Mouse (Mus musculus) CH12.LX (cell line): ENCODE measurements around the gene Olfr746. TPM values are rescaled to one million over a fixed set of nuclear protein-coding genes. Genes with fewer than 3 reads are reported as not detected.

Source experiments
- DNase-seq: peaks from one replicate; pipeline ENCODE4 v3.0.0-alpha.2; 2013; ENCODE audit errors: extremely low read depth
- H3K27ac ChIP-seq: 2 replicates; pipeline ENCODE4 v1.5.1; 2012; ENCODE audit warnings: low read depth, mild to moderate bottlenecking, control low read depth, moderate library complexity; ENCODE audit not compliant: insufficient read depth
- H3K27me3 ChIP-seq: replicated peaks from 2 replicates; pipeline ENCODE3; 2012; ENCODE audit warnings: inconsistent platforms
- H3K36me3 ChIP-seq, 2 experiments: replicated peaks in 1 of 2; 2 replicates each; pipeline versions ENCODE3 to v1.6.1; 2012; ENCODE audit warnings: inconsistent platforms in 1 of 2, low read length in 1 of 2, mild to moderate bottlenecking in 1 of 2, mixed read lengths in 1 of 2, moderate library complexity in 1 of 2; ENCODE audit not compliant: control insufficient read depth in 1 of 2, insufficient read depth in 1 of 2
- H3K4me1 ChIP-seq, 2 experiments: 2 replicates each; pipeline ENCODE4 v1.6.1; 2012; ENCODE audit warnings: inconsistent platforms in 1 of 2, moderate library complexity in 1 of 2; ENCODE audit not compliant: insufficient read depth in 2 of 2, control insufficient read depth in 1 of 2
- H3K4me2 ChIP-seq: 2 replicates; pipeline ENCODE4 v1.6.1; 2012; ENCODE audit warnings: low read depth, mild to moderate bottlenecking, control low read depth; ENCODE audit not compliant: poor library complexity, insufficient read depth, severe bottlenecking
- H3K4me3 ChIP-seq, 3 experiments: fragments of 150-350 bp in 1 of 3; sonication (generic) in 1 of 3; replicated peaks in 1 of 3; 2 replicates each; pipeline versions ENCODE3 to v1.5.1; 2011 to 2012; ENCODE audit warnings: low read depth in 2 of 3, low read length in 2 of 3, mild to moderate bottlenecking in 2 of 3, moderate library complexity in 2 of 3, control low read depth in 1 of 3, improper control_type of control experiment in 1 of 3, inconsistent platforms in 1 of 3, mixed read lengths in 1 of 3; ENCODE audit not compliant: poor library complexity in 1 of 3
- H3K79me2 ChIP-seq: replicated peaks from 2 replicates; pipeline ENCODE4 v1.6.1; 2012; ENCODE audit warnings: mild to moderate bottlenecking, moderate library complexity; ENCODE audit not compliant: control insufficient read depth, poor library complexity, insufficient read depth, severe bottlenecking; ENCODE audit errors: extremely low read depth
- H3K9ac ChIP-seq: 2 replicates; pipeline ENCODE4 v1.6.1; 2012; ENCODE audit warnings: low read depth, mild to moderate bottlenecking, control low read depth, moderate library complexity; ENCODE audit not compliant: insufficient read depth
- H3K9me3 ChIP-seq: replicated peaks from 2 replicates; pipeline ENCODE3; 2012; ENCODE audit warnings: low read length, inconsistent platforms, mixed read lengths
- BHLHE40 ChIP-seq: IDR thresholded peaks from 2 replicates; pipeline ENCODE4 v1.6.1; 2011; ENCODE audit warnings: mild to moderate bottlenecking, low read depth, low read length, improper control_type of control experiment
- CHD1 ChIP-seq: IDR thresholded peaks from 2 replicates; pipeline ENCODE4 v1.6.1; 2012; ENCODE audit warnings: low read depth, low read length, improper control_type of control experiment, inconsistent platforms
- CTCF ChIP-seq, 2 experiments: IDR thresholded peaks in 1 of 2; conservative IDR thresholded peaks in 1 of 2; 2 replicates each; pipeline ENCODE4 v1.5.1; 2011 to 2012; ENCODE audit warnings: low read depth in 2 of 2, low read length in 2 of 2, improper control_type of control experiment in 1 of 2, inconsistent platforms in 1 of 2, mild to moderate bottlenecking in 1 of 2, moderate library complexity in 1 of 2
- ELF1 ChIP-seq: IDR thresholded peaks from 2 replicates; pipeline ENCODE4 v1.6.1; 2014; ENCODE audit warnings: low read depth, mild to moderate bottlenecking, inconsistent platforms, low read length, improper control_type of control experiment
- ETS1 ChIP-seq: conservative IDR thresholded peaks from 2 replicates; pipeline ENCODE4 v1.6.1; 2012; ENCODE audit warnings: low read depth, mild to moderate bottlenecking, inconsistent platforms, low read length, improper control_type of control experiment, moderate library complexity
- JUND ChIP-seq: conservative IDR thresholded peaks from 2 replicates; pipeline ENCODE4 v1.6.1; 2011; ENCODE audit warnings: low read depth, low read length, improper control_type of control experiment
- KAT2A ChIP-seq: IDR thresholded peaks from 2 replicates; pipeline ENCODE4 v1.6.1; 2012; ENCODE audit warnings: low read length, improper control_type of control experiment, inconsistent platforms; ENCODE audit not compliant: insufficient replicate concordance
- MAFK ChIP-seq: IDR thresholded peaks from 2 replicates; pipeline ENCODE4 v1.6.1; 2011; ENCODE audit warnings: low read length, improper control_type of control experiment; ENCODE audit not compliant: insufficient replicate concordance
- MAZ ChIP-seq: IDR thresholded peaks from 2 replicates; pipeline ENCODE4 v1.6.1; 2012; ENCODE audit warnings: low read depth, mild to moderate bottlenecking, inconsistent platforms, low read length, improper control_type of control experiment, moderate library complexity
- PAX5 ChIP-seq: IDR thresholded peaks from 2 replicates; pipeline ENCODE4 v1.6.1; 2012; ENCODE audit warnings: low read length, inconsistent platforms, mixed read lengths
- POLR2A ChIP-seq: IDR thresholded peaks from 2 replicates; pipeline ENCODE4 v1.6.1; 2011; ENCODE audit warnings: low read depth, mild to moderate bottlenecking, improper control_type of control experiment, low read length
- POLR2AphosphoS2 ChIP-seq: IDR thresholded peaks from 2 replicates; pipeline ENCODE4 v1.6.1; 2011; ENCODE audit warnings: low read depth, low read length, improper control_type of control experiment
- RAD21 ChIP-seq: IDR thresholded peaks from 2 replicates; pipeline ENCODE4 v1.6.1; 2011; ENCODE audit warnings: low read depth, mild to moderate bottlenecking, low read length, improper control_type of control experiment, moderate library complexity
- RCOR1 ChIP-seq: conservative IDR thresholded peaks from 2 replicates; pipeline ENCODE4 v1.6.1; 2012; ENCODE audit warnings: low read depth, mild to moderate bottlenecking, inconsistent platforms, low read length, improper control_type of control experiment
- SMC3 ChIP-seq: IDR thresholded peaks from 2 replicates; pipeline ENCODE4 v1.6.1; 2011; ENCODE audit warnings: low read depth, low read length, improper control_type of control experiment
- TCF12 ChIP-seq: IDR thresholded peaks from 2 replicates; pipeline ENCODE4 v1.6.1; 2014; ENCODE audit warnings: low read depth, mild to moderate bottlenecking, inconsistent platforms, low read length, improper control_type of control experiment
- USF2 ChIP-seq: conservative IDR thresholded peaks from 2 replicates; pipeline ENCODE4 v1.6.1; 2011; ENCODE audit warnings: low read depth, low read length, improper control_type of control experiment
- ZKSCAN1 ChIP-seq: IDR thresholded peaks from 2 replicates; pipeline ENCODE4 v1.6.1; 2012; ENCODE audit warnings: low read depth, inconsistent platforms, low read length, improper control_type of control experiment, borderline replicate concordance
- ZNF384 ChIP-seq: IDR thresholded peaks from 2 replicates; pipeline ENCODE4 v1.6.1; 2012; ENCODE audit warnings: low read depth, low read length, improper control_type of control experiment, inconsistent platforms
- dilution Hi-C: fragments of 300-500 bp; cut with MboI; formaldehyde crosslinking; loops from 2 replicates; pipeline ENCODE4 v1.14.3; 2020; ENCODE audit warnings: low sequenced_read_pairs; ENCODE audit not compliant: extremely low pct_unique_long_range_greater_than_20kb, extremely low pct_ligation_motif_present
- in situ Hi-C: fragments of 300-500 bp; cut with MboI; formaldehyde crosslinking; loops from 3 replicates; pipeline ENCODE4 v1.14.3; 2019; ENCODE audit warnings: low sequenced_read_pairs, low pct_ligation_motif_present, low pct_unique_long_range_greater_than_20kb, mixed read lengths
- polyA plus RNA-seq: library from polyadenylated mRNA; unstranded; fragments of >175 nt; gene quantifications from 2 replicates; pipeline ENCODE4 v1.2.1, GENCODE M21; 2012; ENCODE audit warnings: low read depth; ENCODE audit not compliant: insufficient read length
- total RNA-seq, 2 experiments: library from RNA; depleted of rRNA; stranded (reverse); fragments of 300-350 nt in 1 of 2; fragments of >200 nt in 1 of 2; gene quantifications; 2 replicates each; pipeline ENCODE4 v1.2.3; 2012 to 2014

Gene Olfr746
- total and polyA plus RNA-seq, 3 experiments: not detected

GRCm38 (mm10) chr14:50693106-50693505, 46.2 kb downstream of the Olfr746 start, which contains the start of gene Olfr747:
Olfr747 (minus strand) TSS chr14:50693206.
- in situ Hi-C loops: no loop called here
- H3K27me3 ChIP-seq: peaks cover 45% of the 10 kb centered on the region
- dilution Hi-C loops: no loop called here
- H3K4me2 ChIP-seq: no peak within 1 kb of the TSS
- no peaks in the 10 kb centered on the region for H3K36me3 ChIP-seq
- no peak within 1 kb of the TSS for H3K27ac ChIP-seq
- no peaks in the 10 kb centered on the region for H3K79me2 ChIP-seq
- H3K4me3 ChIP-seq: no peak within 1 kb of the TSS
- no peaks in the 10 kb centered on the region for H3K4me1 ChIP-seq
- TF ChIP-seq ELF1 (no peak), RAD21 (no peak), USF2 (no peak), JUND (no peak), CTCF (conservative IDR thresholded peaks at IDR 0.05 in 1 of 2, IDR thresholded peaks at IDR 0.05 in 1 of 2; ENCODE audit: low read depth in 2 of 2, low read length in 2 of 2) (no peak), BHLHE40 (no peak), ZNF384 (no peak), ZKSCAN1 (no peak), PAX5 (no peak), KAT2A (no peak), RCOR1 (no peak), POLR2A (no peak), MAZ (no peak), TCF12 (no peak), MAFK (no peak), ETS1 (no peak), SMC3 (no peak), CHD1 (no peak), POLR2AphosphoS2 (no peak)
- TF ChIP-seq, all 38 proteins: peak for 0
- Histone ChIP-seq H3K9me3 (no peaks in the 10 kb centered on the region), H3K9ac (no peak within 1 kb of the TSS)
- no peak for DNase-seq

Other genes with a start within 250 kb of the Olfr746 start
- not detected in 2 replicates for gene Olfr738, start 239.5 kb upstream of the Olfr746 start, total RNA-seq (2012; rRNA removed)
- gene Olfr738, start 239.5 kb upstream of the Olfr746 start, total RNA-seq (2014; rRNA removed): not detected in 2 replicates
- not detected in 2 replicates for gene Olfr738, start 239.5 kb upstream of the Olfr746 start, polyA plus RNA-seq
- not detected in 2 replicates for gene Olfr739, start 228.5 kb upstream of the Olfr746 start, total RNA-seq (2012; rRNA removed)
- not detected in 2 replicates for gene Olfr739, start 228.5 kb upstream of the Olfr746 start, total RNA-seq (2014; rRNA removed)
- not detected in 2 replicates for gene Olfr739, start 228.5 kb upstream of the Olfr746 start, polyA plus RNA-seq
- gene Olfr740, start 201.5 kb upstream of the Olfr746 start, total RNA-seq (2012; rRNA removed): not detected in 2 replicates
- gene Olfr740, start 201.5 kb upstream of the Olfr746 start, total RNA-seq (2014; rRNA removed): not detected in 2 replicates
- gene Olfr740, start 201.5 kb upstream of the Olfr746 start, polyA plus RNA-seq: not detected in 2 replicates
- not detected in 2 replicates for gene Olfr741, start 174.3 kb upstream of the Olfr746 start, total RNA-seq (2012; rRNA removed)
- not detected in 2 replicates for gene Olfr741, start 174.3 kb upstream of the Olfr746 start, total RNA-seq (2014; rRNA removed)
- gene Olfr741, start 174.3 kb upstream of the Olfr746 start, polyA plus RNA-seq: not detected in 2 replicates
- gene Olfr742, start 143.5 kb upstream of the Olfr746 start, total RNA-seq (2012; rRNA removed): not detected in 2 replicates
- not detected in 2 replicates for gene Olfr742, start 143.5 kb upstream of the Olfr746 start, total RNA-seq (2014; rRNA removed)
- gene Olfr742, start 143.5 kb upstream of the Olfr746 start, polyA plus RNA-seq: not detected in 2 replicates
- gene Olfr743, start 125.2 kb upstream of the Olfr746 start, total RNA-seq (2012; rRNA removed): not detected in 2 replicates
- not detected in 2 replicates for gene Olfr743, start 125.2 kb upstream of the Olfr746 start, total RNA-seq (2014; rRNA removed)
- not detected in 2 replicates for gene Olfr743, start 125.2 kb upstream of the Olfr746 start, polyA plus RNA-seq
- gene Olfr744, start 32.2 kb upstream of the Olfr746 start, total RNA-seq (2012; rRNA removed): not detected in 2 replicates
- not detected in 2 replicates for gene Olfr744, start 32.2 kb upstream of the Olfr746 start, total RNA-seq (2014; rRNA removed)
- gene Olfr744, start 32.2 kb upstream of the Olfr746 start, polyA plus RNA-seq: not detected in 2 replicates
- gene Olfr745, start 7.7 kb upstream of the Olfr746 start, total RNA-seq (2012; rRNA removed): not detected in 2 replicates
- not detected in 2 replicates for gene Olfr745, start 7.7 kb upstream of the Olfr746 start, total RNA-seq (2014; rRNA removed)
- not detected in 2 replicates for gene Olfr745, start 7.7 kb upstream of the Olfr746 start, polyA plus RNA-seq
- gene Olfr747, start 46.1 kb downstream of the Olfr746 start, total RNA-seq (2012; rRNA removed): not detected in 2 replicates
- not detected in 2 replicates for gene Olfr747, start 46.1 kb downstream of the Olfr746 start, total RNA-seq (2014; rRNA removed)
- not detected in 2 replicates for gene Olfr747, start 46.1 kb downstream of the Olfr746 start, polyA plus RNA-seq
- not detected in 2 replicates for gene Olfr748, start 60.3 kb downstream of the Olfr746 start, total RNA-seq (2012; rRNA removed)
- gene Olfr748, start 60.3 kb downstream of the Olfr746 start, total RNA-seq (2014; rRNA removed): not detected in 2 replicates
- gene Olfr748, start 60.3 kb downstream of the Olfr746 start, polyA plus RNA-seq: not detected in 2 replicates
- not detected in 2 replicates for gene Olfr749, start 98.0 kb downstream of the Olfr746 start, total RNA-seq (2012; rRNA removed)
- gene Olfr749, start 98.0 kb downstream of the Olfr746 start, total RNA-seq (2014; rRNA removed): not detected in 2 replicates
- not detected in 2 replicates for gene Olfr749, start 98.0 kb downstream of the Olfr746 start, polyA plus RNA-seq
- gene Ttc5, start 138.4 kb downstream of the Olfr746 start, total RNA-seq (2012; rRNA removed): 53.4 and 57.8 TPM in 2 replicates
- 65.0 and 72.1 TPM in 2 replicates for gene Ttc5, start 138.4 kb downstream of the Olfr746 start, total RNA-seq (2014; rRNA removed)
- 44.3 and 44.5 TPM in 2 replicates for gene Ttc5, start 138.4 kb downstream of the Olfr746 start, polyA plus RNA-seq
- gene Ccnb1ip1, start 160.6 kb downstream of the Olfr746 start, total RNA-seq (2012; rRNA removed): 2.7 and 4.2 TPM in 2 replicates
- not detected in 2 replicates for gene Ccnb1ip1, start 160.6 kb downstream of the Olfr746 start, total RNA-seq (2014; rRNA removed)
- gene Ccnb1ip1, start 160.6 kb downstream of the Olfr746 start, polyA plus RNA-seq: not detected in 2 replicates
- gene Parp2, start 160.8 kb downstream of the Olfr746 start, total RNA-seq (2012; rRNA removed): 55.9 and 64.6 TPM in 2 replicates
- 95.9 and 117 TPM in 2 replicates for gene Parp2, start 160.8 kb downstream of the Olfr746 start, total RNA-seq (2014; rRNA removed)
- gene Parp2, start 160.8 kb downstream of the Olfr746 start, polyA plus RNA-seq: 82.3 and 90.9 TPM in 2 replicates
- gene Tep1, start 223.5 kb downstream of the Olfr746 start, total RNA-seq (2012; rRNA removed): 12.2 and 14.7 TPM in 2 replicates
- gene Tep1, start 223.5 kb downstream of the Olfr746 start, total RNA-seq (2014; rRNA removed): 3.5 and 4.1 TPM in 2 replicates
- gene Tep1, start 223.5 kb downstream of the Olfr746 start, polyA plus RNA-seq: 12.9 and 14.0 TPM in 2 replicates